Mouse (Mus musculus) embryonic facial prominence, embryonic 13.5 days (tissue): ENCODE measurements around the gene Dusp21. TPM values are rescaled to one million over a fixed set of nuclear protein-coding genes. Genes with fewer than 3 reads are reported as not detected.

Experiments used
- ATAC-seq: fragments of 200-750 bp; cut with Nextera tagmentation; 2 replicates; pipeline ENCODE4 v1.8.0; 2017; ENCODE audit warnings: low read depth; ENCODE audit not compliant: insufficient number of reproducible peaks, insufficient read depth, low FRiP score, low TSS enrichment
- H3K27ac ChIP-seq: fragments of 300-500 bp; sonication (generic); 2 replicates; pipeline ENCODE4 v1.5.1; 2015; ENCODE audit warnings: moderate library complexity, mild to moderate bottlenecking, inconsistent platforms
- H3K27me3 ChIP-seq: fragments of 300-500 bp; sonication (generic); 2 replicates; pipeline ENCODE4 v1.6.1; 2015; ENCODE audit warnings: mild to moderate bottlenecking, inconsistent platforms
- H3K36me3 ChIP-seq: fragments of 300-500 bp; sonication (generic); 2 replicates; pipeline ENCODE4 v1.6.1; 2015; ENCODE audit warnings: mild to moderate bottlenecking, inconsistent platforms
- H3K4me1 ChIP-seq: fragments of 300-500 bp; sonication (generic); 2 replicates; pipeline ENCODE4 v1.6.1; 2015; ENCODE audit warnings: inconsistent platforms
- H3K4me2 ChIP-seq: fragments of 300-500 bp; sonication (generic); 2 replicates; pipeline ENCODE4 v1.6.1; 2015; ENCODE audit warnings: moderate library complexity, mild to moderate bottlenecking, inconsistent platforms
- H3K4me3 ChIP-seq: fragments of 300-500 bp; sonication (generic); 2 replicates; pipeline ENCODE4 v1.5.1; 2015; ENCODE audit warnings: mild to moderate bottlenecking, inconsistent platforms
- H3K9ac ChIP-seq: fragments of 300-500 bp; sonication (generic); 2 replicates; pipeline ENCODE4 v1.6.1; 2015; ENCODE audit warnings: mild to moderate bottlenecking, inconsistent platforms
- H3K9me3 ChIP-seq: fragments of 300-500 bp; sonication (generic); 2 replicates; pipeline ENCODE4 v1.6.1; 2016; ENCODE audit warnings: inconsistent platforms
- WGBS: fragments of 180-500 bp; shearing (Covaris S2); methylation state at CpG from one replicate; pipeline ENCODE4 v1.1.7; 2015; ENCODE audit warnings: mixed read lengths; 5-methylcytosine and 5-hydroxymethylcytosine counted together
- polyA plus RNA-seq: library from polyadenylated mRNA; unstranded; fragments of >200 nt; fragmentation: Nextera tagmentation; extraction: Ambion mirVana; gene quantifications from 2 replicates; pipeline ENCODE4 v1.2.1, GENCODE M21; 2015

Gene Dusp21
- polyA plus RNA-seq, 1 experiment from 2014 or later, result not detected

- H3K36me3 ChIP-seq, result no peaks in the 10 kb centered on the region
- no peak overlapping the region for H3K4me3 ChIP-seq
- no peak for ATAC-seq
- no peak overlapping the region for H3K27ac ChIP-seq
- H3K9me3 ChIP-seq, result no peaks in the 10 kb centered on the region
- no peaks in the 10 kb centered on the region for H3K4me1 ChIP-seq
- 87% methylated on average over 1 of the region's 1 CpGs for WGBS
- H3K4me2 ChIP-seq, result no peak overlapping the region
- no peak overlapping the region for H3K9ac ChIP-seq
- H3K27me3 ChIP-seq, result no peaks in the 10 kb centered on the region
These were observed 33.8 kb downstream of the Dusp21 start for GRCm38 (mm10) chrX:18179492-18179891.

GRCm38 (mm10) chrX:18187203-18187602 is 41.5 kb downstream of the Dusp21 start:
- Histone ChIP-seq H3K9me3 (no peaks in the 10 kb centered on the region), H3K4me1 (no peaks in the 10 kb centered on the region), H3K4me2 (no peak overlapping the region), H3K27ac (no peak overlapping the region), H3K4me3 (no peak overlapping the region), H3K9ac (no peak overlapping the region), H3K36me3 (no peaks in the 10 kb centered on the region), H3K27me3 (no peaks in the 10 kb centered on the region)
- ATAC-seq, result no peak

- Histone ChIP-seq H3K9me3 (no peaks in the 10 kb centered on the region), H3K4me3 (no peak overlapping the region), H3K27ac (no peak overlapping the region), H3K4me2 (no peak overlapping the region), H3K4me1 (no peaks in the 10 kb centered on the region), H3K27me3 (no peaks in the 10 kb centered on the region), H3K9ac (no peak overlapping the region), H3K36me3 (no peaks in the 10 kb centered on the region)
- no peak for ATAC-seq
- 90% methylated on average over 2 of the region's 2 CpGs for WGBS
These were observed 42.6 kb downstream of the Dusp21 start for GRCm38 (mm10) chrX:18188293-18188692.

Other genes with a start within 250 kb of the Dusp21 start
- 24.2 and 26.5 TPM in 2 replicates for gene Kdm6a, start 16.7 kb downstream of the Dusp21 start, polyA plus RNA-seq